Mouse (Mus musculus) cerebellum, adult 2 months (tissue): ENCODE data around the gene Wwox. TPM values are rescaled to one million over a fixed set of nuclear protein-coding genes. Genes with fewer than 3 reads are reported as not detected.

Source experiments
- DNase-seq, 2 experiments: peaks; one replicate each; pipeline ENCODE4 v3.0.0; 2021
- H3K27ac ChIP-seq: fragments of 200-500 bp; 2 replicates; pipeline ENCODE4 v1.5.1; 2012; ENCODE audit warnings: low read length, control low read depth, inconsistent platforms; ENCODE audit not compliant: insufficient read depth
- H3K27me3 ChIP-seq: fragments of 200-500 bp; 2 replicates; pipeline ENCODE4 v1.6.1; 2012; ENCODE audit warnings: inconsistent platforms, mild to moderate bottlenecking, low read length, moderate library complexity; ENCODE audit not compliant: control insufficient read depth, insufficient read depth
- H3K4me1 ChIP-seq: fragments of 200-500 bp; 2 replicates; pipeline ENCODE4 v1.6.1; 2011; ENCODE audit warnings: low read length; ENCODE audit not compliant: control insufficient read depth, insufficient read depth
- H3K4me3 ChIP-seq: fragments of 200-500 bp; replicated peaks from 2 replicates; pipeline ENCODE3; 2011; ENCODE audit warnings: mild to moderate bottlenecking, low read depth, low read length, control low read depth; ENCODE audit not compliant: insufficient read depth
- CTCF ChIP-seq: fragments of 200-500 bp; IDR thresholded peaks from 2 replicates; pipeline ENCODE4 v1.5.1; 2011; ENCODE audit warnings: low read depth, mild to moderate bottlenecking, control low read depth, low read length, moderate library complexity, borderline replicate concordance; ENCODE audit not compliant: insufficient read depth
- POLR2A ChIP-seq: fragments of 200-500 bp; IDR thresholded peaks from 2 replicates; pipeline ENCODE4 v1.6.1; 2011; ENCODE audit warnings: low read length, control low read depth, borderline replicate concordance; ENCODE audit not compliant: insufficient read depth
- WGBS: fragments of 180-500 bp; shearing (Covaris S2); methylation state at CpG from one replicate; pipeline ENCODE4 v1.1.7; 2018; 5-methylcytosine and 5-hydroxymethylcytosine counted together
- polyA plus RNA-seq: library from polyadenylated mRNA; depleted of rRNA; stranded (reverse); fragments of >200 nt; gene quantifications from 2 replicates; pipeline ENCODE4 v1.2.3, GENCODE M21; 2012

Gene Wwox
- polyA plus RNA-seq, 1 experiment, result 35.2 TPM

- no peak overlapping the region for H3K4me3 ChIP-seq
- 38% methylated on average over 9 of the region's 9 CpGs for WGBS
- H3K27ac ChIP-seq, result no peak overlapping the region
- H3K4me1 ChIP-seq, result no peaks in the 10 kb centered on the region
- H3K27me3 ChIP-seq, result no peaks in the 10 kb centered on the region
- TF ChIP-seq POLR2A, result no peak
- TF ChIP-seq CTCF, result no peak
- no peak for DNase-seq
Observed at GRCm38 (mm10) chr8:115237596-115237995, 798.1 kb downstream of the Wwox start.

- no peak for TF ChIP-seq CTCF
- TF ChIP-seq POLR2A, result no peak
Observed at GRCm38 (mm10) chr8:115243465-115244027, 804.1 kb downstream of the Wwox start.

GRCm38 (mm10) chr8:115249688-115250366 lies 810.4 kb downstream of the Wwox start:
- WGBS, result 44% methylated on average over 22 of the region's 22 CpGs
- no peak for DNase-seq
- Histone ChIP-seq H3K4me3 (no peak overlapping the region), H3K27ac (no peak overlapping the region), H3K4me1 (no peaks in the 10 kb centered on the region; the same call in 1 of the 2 replicates), H3K27me3 (no peaks in the 10 kb centered on the region)
- TF ChIP-seq CTCF, result no peak
- TF ChIP-seq POLR2A, result no peak

More at GRCm38 (mm10) chr8:115243465-115244027, 804.1 kb downstream of the Wwox start:
- Histone ChIP-seq H3K4me1 (no peaks in the 10 kb centered on the region), H3K27me3 (no peaks in the 10 kb centered on the region; the same call in 1 of the 2 replicates), H3K27ac (no peak overlapping the region), H3K4me3 (no peak overlapping the region)
- WGBS, result 60% methylated on average over 9 of the region's 9 CpGs
- no peak for DNase-seq

GRCm38 (mm10) chr8:115255550-115255949 lies 816.1 kb downstream of the Wwox start:
- 84% methylated on average over 13 of the region's 13 CpGs for WGBS

GRCm38 (mm10) chr8:115257417-115257816 lies 818.0 kb downstream of the Wwox start:
- WGBS, result 94% methylated on average over 17 of the region's 17 CpGs
- TF ChIP-seq POLR2A, result no peak
- no peak for TF ChIP-seq CTCF
- Histone ChIP-seq H3K27ac (no peak overlapping the region), H3K4me1 (no peaks in the 10 kb centered on the region; the same call in 1 of the 2 replicates), H3K4me3 (no peak overlapping the region), H3K27me3 (no peaks in the 10 kb centered on the region; the same call in 1 of the 2 replicates)
- no peak for DNase-seq

More at GRCm38 (mm10) chr8:115255550-115255949, 816.1 kb downstream of the Wwox start:
- no peak overlapping the region for H3K4me3 ChIP-seq
- H3K27me3 ChIP-seq, result no peaks in the 10 kb centered on the region; the same call in 1 of the 2 replicates
- H3K27ac ChIP-seq, result no peak overlapping the region
- DNase-seq, result no peak
- TF ChIP-seq POLR2A (no peak), CTCF (no peak)
- no peaks in the 10 kb centered on the region; the same call in 1 of the 2 replicates for H3K4me1 ChIP-seq

GRCm38 (mm10) chr8:115259806-115260205 lies 820.4 kb downstream of the Wwox start:
- TF ChIP-seq CTCF (no peak), POLR2A (no peak)
- Histone ChIP-seq H3K27me3 (no peaks in the 10 kb centered on the region; the same call in 1 of the 2 replicates), H3K27ac (no peak overlapping the region), H3K4me3 (no peak overlapping the region), H3K4me1 (no peaks in the 10 kb centered on the region)
- DNase-seq, result no peak
- 79% methylated on average over 12 of the region's 12 CpGs for WGBS

- Histone ChIP-seq H3K4me3 (no peak overlapping the region), H3K27ac (no peak overlapping the region), H3K4me1 (no peaks in the 10 kb centered on the region), H3K27me3 (no peaks in the 10 kb centered on the region)
- 84% methylated on average over 11 of the region's 11 CpGs for WGBS
- TF ChIP-seq POLR2A, result no peak
- no peak for TF ChIP-seq CTCF
- no peak for DNase-seq
Observed at GRCm38 (mm10) chr8:115267196-115267595, 827.7 kb downstream of the Wwox start.

- Histone ChIP-seq H3K4me1 (peaks cover 5% of the 10 kb centered on the region; the same call in 1 of the 2 replicates), H3K27ac (no peak overlapping the region), H3K4me3 (no peak overlapping the region), H3K27me3 (no peaks in the 10 kb centered on the region)
- WGBS, result 73% methylated on average over 4 of the region's 4 CpGs
- no peak for DNase-seq
- no peak for TF ChIP-seq CTCF
- TF ChIP-seq POLR2A, result no peak
Observed at GRCm38 (mm10) chr8:115269601-115270000, 830.1 kb downstream of the Wwox start.
